ENCODE assay signal across 31 mouse cellular contexts in genomic region chr11:36214589-36214988, GRCm38 (mm10).
"Had no signal": no experiment of that assay in that cellular context is flagged by ENCODE, and none has a peak within 500 bp of the region (broad histone marks: within the 10 kb centered on the region; RNA-seq: fewer than 3 reads in every experiment).

No protein-coding gene starts in this region.

- ATAC-seq: liver, embryonic 12.5 days; liver, postnatal 0 days; lung, postnatal 0 days; midbrain, embryonic 13.5 days; midbrain, embryonic 16.5 days had no signal

- H3K4me3 ChIP-seq: limb, embryonic 10.5 days; limb, embryonic 12.5 days; limb, embryonic 13.5 days; limb, embryonic 15.5 days; liver, embryonic 12.5 days; liver, embryonic 13.5 days; liver, embryonic 15.5 days; lung, embryonic 15.5 days; megakaryocyte, embryonic 14.5 days; midbrain, embryonic 10.5 days; midbrain, embryonic 12.5 days; midbrain, embryonic 13.5 days; myocyte; neural tube, embryonic 12.5 days; neural tube, embryonic 13.5 days had no signal

- DNase-seq: left cerebral cortex, postnatal 4 days; liver; liver, embryonic 13.5 days; liver, postnatal 0 days; lung, adult 18-20 months; lung, adult 2 months; lung, embryonic 14.5 days; lung, postnatal 10 days; lung, postnatal 14 days; lung, postnatal 36 days; lung, postnatal 4 days; midbrain, embryonic 14.5 days had no signal

- H3K9me3 ChIP-seq: limb, embryonic 10.5 days; limb, embryonic 12.5 days; limb, embryonic 13.5 days; limb, embryonic 15.5 days; liver, embryonic 12.5 days; liver, embryonic 13.5 days; liver, embryonic 15.5 days; lung, embryonic 15.5 days; midbrain, embryonic 10.5 days; midbrain, embryonic 12.5 days; midbrain, embryonic 13.5 days; neural tube, embryonic 12.5 days; neural tube, embryonic 13.5 days had no signal

- H3K4me2 ChIP-seq: limb, embryonic 12.5 days; limb, embryonic 13.5 days; limb, embryonic 15.5 days; liver, embryonic 11.5 days; liver, embryonic 12.5 days; liver, embryonic 13.5 days; liver, embryonic 15.5 days; lung, embryonic 14.5 days; lung, embryonic 15.5 days; midbrain, embryonic 12.5 days; midbrain, embryonic 13.5 days; neural tube, embryonic 12.5 days; neural tube, embryonic 13.5 days had no signal

- H3K9ac ChIP-seq: limb, embryonic 12.5 days; limb, embryonic 13.5 days; limb, embryonic 15.5 days; liver, embryonic 12.5 days; liver, embryonic 13.5 days; liver, embryonic 14.5 days; liver, embryonic 15.5 days; liver, postnatal 0 days; lung, embryonic 14.5 days; lung, embryonic 15.5 days; midbrain, embryonic 12.5 days; midbrain, embryonic 13.5 days; neural tube, embryonic 12.5 days; neural tube, embryonic 13.5 days had no signal

- H3K4me1 ChIP-seq: limb, embryonic 10.5 days; limb, embryonic 12.5 days; limb, embryonic 15.5 days; liver, embryonic 12.5 days; liver, embryonic 13.5 days; liver, embryonic 15.5 days; lung, embryonic 15.5 days; megakaryocyte, embryonic 14.5 days; midbrain, embryonic 10.5 days; midbrain, embryonic 12.5 days; neural tube, embryonic 12.5 days; neural tube, embryonic 13.5 days had no signal

- H3K36me3 ChIP-seq: limb, embryonic 10.5 days; limb, embryonic 12.5 days; limb, embryonic 13.5 days; limb, embryonic 15.5 days; liver, embryonic 12.5 days; liver, embryonic 13.5 days; liver, embryonic 15.5 days; lung, embryonic 15.5 days; midbrain, embryonic 10.5 days; midbrain, embryonic 12.5 days; neural tube, embryonic 12.5 days; neural tube, embryonic 13.5 days had no signal

- H3K27ac ChIP-seq: limb, embryonic 10.5 days; limb, embryonic 12.5 days; limb, embryonic 13.5 days; limb, embryonic 15.5 days; liver, embryonic 12.5 days; liver, embryonic 13.5 days; liver, embryonic 14.5 days; liver, embryonic 15.5 days; lung, embryonic 15.5 days; macrophage; midbrain, embryonic 10.5 days; midbrain, embryonic 12.5 days; midbrain, embryonic 13.5 days; neural tube, embryonic 12.5 days; neural tube, embryonic 13.5 days had no signal

- H3K27me3 ChIP-seq: limb, embryonic 12.5 days; limb, embryonic 13.5 days; limb, embryonic 15.5 days; liver, embryonic 12.5 days; liver, embryonic 13.5 days; liver, embryonic 15.5 days; lung, embryonic 15.5 days; megakaryocyte, embryonic 14.5 days; midbrain, embryonic 12.5 days; midbrain, embryonic 13.5 days; neural tube, embryonic 12.5 days; neural tube, embryonic 13.5 days had no signal
